Mouse (Mus musculus): ENCODE data around the gene Cdc37.

GRCm38 (mm10) chr9:21117073-21117472 is 32.7 kb downstream of the Cdc37 start:
- TF ChIP-seq CTCF (IDR thresholded peaks at IDR 0.05; ENCODE audit: control insufficient read depth, insufficient read depth, insufficient read length) (no peak), MYOD1 (IDR thresholded peaks at IDR 0.05; ENCODE audit: control insufficient read depth, insufficient read length, low read depth) (peak; percentile 73), USF1 (IDR thresholded peaks at IDR 0.05; ENCODE audit: low read depth) (peak; percentile 65), CEBPB (IDR thresholded peaks at IDR 0.05; ENCODE audit: low read depth) (no peak), MAX (IDR thresholded peaks at IDR 0.05) (no peak)
